ENCODE assay signal across 18 mouse cellular contexts in genomic region chr9:122029765-122030164, GRCm38 (mm10). TPM values are rescaled to one million over a fixed set of nuclear protein-coding genes. Genes with fewer than 3 reads are reported as not detected.
DNase-seq lines count a peak whose midpoint lies in the region; ATAC-seq and TF ChIP-seq lines count a peak whose summit lies in the region.
"Had no signal": no experiment of that assay in that cellular context is flagged by ENCODE, and none has a peak within 500 bp of the region (broad histone marks: within the 10 kb centered on the region; RNA-seq: fewer than 3 reads in every experiment).

No protein-coding gene starts in this region.

- H3K27ac ChIP-seq in heart, adult 2 months, result peak overlapping the region; percentile 99
- no peak overlapping the region for H3K27ac ChIP-seq in midbrain, embryonic 11.5 days (ENCODE audit: low read depth, low read length)
- no peak overlapping the region for H3K27ac ChIP-seq in midbrain, postnatal 0 days (ENCODE audit: low read depth, low read length)
- H3K27ac ChIP-seq: forebrain, embryonic 13.5 days; hindbrain, embryonic 13.5 days had no signal

- DNase-seq in cerebellum, adult 11 months, result peak; percentile 13
- DNase-seq in cerebellum, adult 9-10 months, result peak; percentile 43
- DNase-seq in cerebellum, postnatal 36 days, result no peak
- DNase-seq in heart, adult 2 months, result no peak
- no peak for DNase-seq in heart, postnatal 14 days
- peak; percentile 69 for DNase-seq in midbrain, embryonic 11.5 days (ENCODE audit: low spot score, missing footprints)
- no peak for DNase-seq in midbrain, postnatal 0 days (ENCODE audit: low spot score)
- DNase-seq: adrenal gland, postnatal 10 days; forebrain, postnatal 0 days; gastrocnemius, postnatal 36 days; heart, postnatal 10 days; kidney, adult 11 months had no signal

- H3K27me3 ChIP-seq in heart, adult 2 months (ENCODE audit: control insufficient read depth, insufficient read depth, low read length), result no peaks in the 10 kb centered on the region
- no peaks in the 10 kb centered on the region for H3K27me3 ChIP-seq in midbrain, embryonic 11.5 days (ENCODE audit: control insufficient read depth, insufficient read depth, low read length)
- no peaks in the 10 kb centered on the region for H3K27me3 ChIP-seq in midbrain, postnatal 0 days (ENCODE audit: insufficient read depth, low read length)
- H3K27me3 ChIP-seq: forebrain, embryonic 13.5 days; hindbrain, embryonic 13.5 days had no signal

- no peak for TF ChIP-seq EP300 in heart, adult 2 months (IDR thresholded peaks at IDR 0.05; ENCODE audit: insufficient read depth, low read depth, low read length)

- no peak for TF ChIP-seq POLR2A in heart, adult 2 months (IDR thresholded peaks at IDR 0.05; ENCODE audit: insufficient read depth, low read depth, low read length)

- H3K4me3 ChIP-seq in heart, adult 2 months, result no peak overlapping the region
- no peak overlapping the region for H3K4me3 ChIP-seq in midbrain, embryonic 11.5 days (ENCODE audit: low read depth, low read length)
- no peak overlapping the region for H3K4me3 ChIP-seq in midbrain, postnatal 0 days (ENCODE audit: low read depth, low read length)
- H3K4me3 ChIP-seq: embryonic facial prominence, embryonic 10.5 days; forebrain, embryonic 13.5 days; heart, embryonic 13.5 days; hindbrain, embryonic 13.5 days had no signal

- H3K9ac ChIP-seq in heart, adult 2 months (ENCODE audit: low read depth, low read length), result no peak overlapping the region
- H3K9ac ChIP-seq in midbrain, embryonic 11.5 days (ENCODE audit: low read length), result no peak overlapping the region
- no peak overlapping the region for H3K9ac ChIP-seq in midbrain, postnatal 0 days (replicated peaks; ENCODE audit: low read length, poor library complexity, severe bottlenecking)
- H3K9ac ChIP-seq: forebrain, embryonic 13.5 days; forebrain, postnatal 0 days; heart, embryonic 13.5 days; hindbrain, embryonic 13.5 days had no signal

- H3K79me2 ChIP-seq in heart, adult 2 months (replicated peaks; ENCODE audit: control insufficient read depth, insufficient read depth, low read length), result no peaks in the 10 kb centered on the region

- H3K4me2 ChIP-seq in midbrain, embryonic 11.5 days, result no peak overlapping the region
- no peak overlapping the region for H3K4me2 ChIP-seq in midbrain, postnatal 0 days (ENCODE audit: low read depth, low read length, poor library complexity, severe bottlenecking)
- H3K4me2 ChIP-seq: forebrain, embryonic 13.5 days; heart, embryonic 13.5 days; hindbrain, embryonic 13.5 days had no signal

- intact Hi-C loops in heart, adult 2 months (cut with DNase I), result no loop called here
- intact Hi-C loops in heart, postnatal 14 days (cut with DNase I), result loop anchor here (2.0 kb wide), 1 partner anchor 79 kb away; no protein-coding TSS in a partner anchor

- no peaks in the 10 kb centered on the region for H3K9me3 ChIP-seq in midbrain, embryonic 11.5 days (ENCODE audit: control insufficient read depth, low read length)
- H3K9me3 ChIP-seq in midbrain, postnatal 0 days (ENCODE audit: low read length), result no peaks in the 10 kb centered on the region
- H3K9me3 ChIP-seq: embryonic facial prominence, embryonic 10.5 days; forebrain, embryonic 13.5 days; heart, embryonic 13.5 days; hindbrain, embryonic 13.5 days had no signal

- 84% methylated on average over 7 of the region's 7 CpGs for WGBS in heart, adult 2 months
- 90% methylated on average over 7 of the region's 7 CpGs for WGBS in midbrain, embryonic 11.5 days
- WGBS in midbrain, postnatal 0 days, result 91% methylated on average over 7 of the region's 7 CpGs

- peaks cover 54% of the 10 kb centered on the region for H3K4me1 ChIP-seq in heart, adult 2 months (ENCODE audit: control insufficient read depth, insufficient read depth, low read length)
- H3K4me1 ChIP-seq in midbrain, embryonic 11.5 days (ENCODE audit: control insufficient read depth, insufficient read depth, low read length), result peaks cover 3% of the 10 kb centered on the region; the same call in 1 of the 2 replicates
- H3K4me1 ChIP-seq in midbrain, postnatal 0 days (ENCODE audit: insufficient read depth, low read length), result peaks cover 3% of the 10 kb centered on the region; the same call in 1 of the 2 replicates

- no peak for TF ChIP-seq CTCF in heart, adult 2 months (IDR thresholded peaks at IDR 0.05)
- TF ChIP-seq CTCF in midbrain, postnatal 0 days (IDR thresholded peaks at IDR 0.05), result no peak

- peaks cover 7% of the 10 kb centered on the region for H3K36me3 ChIP-seq in heart, adult 2 months (ENCODE audit: control insufficient read depth, insufficient read depth, low read length)
- H3K36me3 ChIP-seq in midbrain, embryonic 11.5 days (ENCODE audit: control insufficient read depth, insufficient read depth, low read length), result no peaks in the 10 kb centered on the region
- no peaks in the 10 kb centered on the region for H3K36me3 ChIP-seq in midbrain, postnatal 0 days (ENCODE audit: insufficient read depth, low read length)
- H3K36me3 ChIP-seq: embryonic facial prominence, embryonic 10.5 days; heart, embryonic 13.5 days; hindbrain, embryonic 13.5 days had no signal

- ATAC-seq in cerebellum, adult (ENCODE audit: insufficient number of reproducible peaks, low FRiP score, low TSS enrichment), result no peak
- no peak for ATAC-seq in midbrain, embryonic 11.5 days (ENCODE audit: low FRiP score)
- ATAC-seq in midbrain, postnatal 0 days (ENCODE audit: low FRiP score), result no peak
- ATAC-seq: forebrain, embryonic 13.5 days; forebrain, postnatal 0 days had no signal

RNA-seq across cellular contexts. Expression of gene Pomgnt2, which starts 32.9 kb away (rescaled TPM):
- 10 to 100 TPM; 14.0 to 15.3 TPM for total RNA-seq in heart, adult 2 months (2021)
- 21.0 and 21.4 TPM in 2 replicates for polyA plus RNA-seq in heart, adult 2 months (2012; rRNA removed)
- 10 to 100 TPM in 1 of 2 experiments, 1 to 10 TPM in 1; 9.7 to 11.3 TPM for total RNA-seq in heart, postnatal 14 days (2021)
- polyA plus RNA-seq in midbrain, embryonic 11.5 days (2014; fragmentation: Nextera tagmentation; extraction: Ambion mirVana), result 8.9 and 9.7 TPM in 2 replicates
- total RNA-seq in midbrain, postnatal 0 days (2014; rRNA removed), result 49.7 and 53.4 TPM in 2 replicates
- polyA plus RNA-seq in midbrain, postnatal 0 days (2015; fragmentation: Nextera tagmentation; extraction: Ambion mirVana), result 38.5 and 41.8 TPM in 2 replicates
- total RNA-seq: MEL had no signal

Comparison
In these comparisons a context has a peak if more than half of its experiments do, and no peak if none do; other contexts are left out.
1. DNase-seq: peak in cerebellum, adult 11 months (single experiment), cerebellum, adult 9-10 months (single experiment) and midbrain, embryonic 11.5 days (single experiment); none in cerebellum, postnatal 36 days (0 of 2), heart, adult 2 months (0 of 2), heart, postnatal 14 days (0 of 2) and midbrain, postnatal 0 days (single experiment).